In genomic region chr11:75178672-75179208, GRCm38 (mm10) we compare ENCODE assay signal across 8 mouse cellular contexts. TPM values are rescaled to one million over a fixed set of nuclear protein-coding genes. Genes with fewer than 3 reads are reported as not detected.
DNase-seq lines count a peak whose midpoint lies in the region; ATAC-seq and TF ChIP-seq lines count a peak whose summit lies in the region.

Gene Ovca2, minus strand, starts transcription at chr11:75178835.

- peak within 1 kb of the TSS; percentile 89 for H3K9ac ChIP-seq in lung, embryonic 16.5 days (ENCODE audit: low read length)

- under 1% methylated on average over 33 of the region's 33 CpGs for WGBS in hindbrain, embryonic 10.5 days
- WGBS in lung, embryonic 16.5 days: under 1% methylated on average over 33 of the region's 33 CpGs

- peaks cover 56% of the 10 kb centered on the region for H3K36me3 ChIP-seq in hindbrain, embryonic 10.5 days
- H3K36me3 ChIP-seq in lung, embryonic 16.5 days (ENCODE audit: control insufficient read depth, insufficient read depth, low read length): 0 out of 2 replicates have a peak, but pooled peaks cover 3% of the 10 kb centered on the region

- no peaks in the 10 kb centered on the region for H3K9me3 ChIP-seq in hindbrain, embryonic 10.5 days
- no peaks in the 10 kb centered on the region for H3K9me3 ChIP-seq in lung, embryonic 16.5 days (ENCODE audit: control insufficient read depth, low read length)

- no peak for DNase-seq in Patski (ENCODE audit: low read depth, low spot score)
- peak; percentile 96 to 97 for DNase-seq in cerebellum, postnatal 10 days
- DNase-seq in frontal cortex, adult 2 months (ENCODE audit: extremely low spot score in 1 of 2, low spot score in 1 of 2): peak; percentile 84 to 91
- peak; percentile 95 for DNase-seq in hindbrain, embryonic 10.5 days (ENCODE audit: low spot score)
- DNase-seq in layer of hippocampus, adult 9-10 months (ENCODE audit: low spot score): peak; percentile 76
- DNase-seq in ovary, adult 18-20 months (ENCODE audit: low spot score): peak; percentile 85
- peak; percentile 96 for DNase-seq in thymus, postnatal 0 days (ENCODE audit: low spot score)

- H3K4me2 ChIP-seq in lung, embryonic 16.5 days (ENCODE audit: low read depth, low read length): peak within 1 kb of the TSS; percentile 92

- no peak for TF ChIP-seq CTCF in Patski (IDR thresholded peaks at IDR 0.05)

- POLR2A ChIA-PET in Patski (lab: Charles Lee): interaction anchor here (0.7 to 1.7 kb wide), 4 partner anchors 12 to 21 kb away, joined by 3 to 7 read pairs (median 3); partner anchors contain the start of genes Dph1 and Rtn4rl1

- no peaks in the 10 kb centered on the region for H3K27me3 ChIP-seq in Patski
- H3K27me3 ChIP-seq in hindbrain, embryonic 10.5 days (ENCODE audit: insufficient read depth, poor library complexity, severe bottlenecking): peaks cover 16% of the 10 kb centered on the region; the same call in 1 of the 2 replicates
- H3K27me3 ChIP-seq in lung, embryonic 16.5 days (ENCODE audit: control insufficient read depth, insufficient read depth, low read depth, low read length): no peaks in the 10 kb centered on the region

- H3K4me3 ChIP-seq in hindbrain, embryonic 10.5 days: peak within 1 kb of the TSS; percentile 86
- peak within 1 kb of the TSS; percentile 84 for H3K4me3 ChIP-seq in lung, embryonic 16.5 days (ENCODE audit: low read length)

- ATAC-seq in Patski: peak; percentile 85
- peak; percentile 96 for ATAC-seq in lung, embryonic 16.5 days (ENCODE audit: low read depth)

- in situ Hi-C loops in Patski (cut with MboI; ENCODE audit: low pct_unique_long_range_greater_than_20kb): loop anchor here (10.0 kb wide), 1 partner anchor 286 kb away; the partner anchor contains the start of gene Tlcd2

- H3K4me1 ChIP-seq in hindbrain, embryonic 10.5 days (replicated peaks): peaks cover 33% of the 10 kb centered on the region
- H3K4me1 ChIP-seq in lung, embryonic 16.5 days (replicated peaks; ENCODE audit: control insufficient read depth, insufficient read depth, low read length): peaks cover 19% of the 10 kb centered on the region

- CTCF ChIA-PET in Patski (lab: Charles Lee): interaction anchor here (0.6 to 3.2 kb wide), 6 partner anchors 13 to 226 kb away, joined by 3 to 22 read pairs (median 6); no protein-coding TSS in a partner anchor

- peak within 1 kb of the TSS; percentile 92 for H3K27ac ChIP-seq in hindbrain, embryonic 10.5 days
- peak within 1 kb of the TSS; percentile 79 for H3K27ac ChIP-seq in lung, embryonic 16.5 days (ENCODE audit: low read length)

RNA-seq across cellular contexts. Expression of gene Ovca2, which starts in this region (rescaled TPM):
- polyA plus RNA-seq in Patski (2021): 20.4 TPM
- 17.3 and 18.5 TPM in 2 replicates for polyA plus RNA-seq in frontal cortex, adult 2 months (2012; rRNA removed)
- 27.6 and 33.1 TPM in 2 replicates for polyA plus RNA-seq in hindbrain, embryonic 10.5 days (2016; fragmentation: Nextera tagmentation; extraction: Ambion mirVana)
- polyA plus RNA-seq in lung, embryonic 16.5 days (2015; fragmentation: Nextera tagmentation; extraction: Ambion mirVana): 24.0 and 24.2 TPM in 2 replicates
- polyA plus RNA-seq in thymus, postnatal 0 days (2015; fragmentation: Nextera tagmentation; extraction: Ambion mirVana): 34.2 and 37.7 TPM in 2 replicates
